Mouse (Mus musculus) liver, adult 2 months (tissue): ENCODE data around the gene Gm20830. TPM values are rescaled to one million over a fixed set of nuclear protein-coding genes. Genes with fewer than 3 reads are reported as not detected.
"Not testable (repeated sequence)": the region's sequence is repeated elsewhere in the genome, so short reads cannot be mapped to it uniquely, and the experiment has no call there.

ENCODE experiments used
- DNase-seq: peaks from one replicate; pipeline ENCODE4 v3.0.0-alpha.2; 2011; ENCODE audit warnings: low read depth, low spot score; ENCODE audit errors: extremely low read depth
- H3K27ac ChIP-seq: fragments of 200-500 bp; replicated peaks from 2 replicates; pipeline ENCODE4 v1.5.1; 2012; ENCODE audit warnings: low read depth, mild to moderate bottlenecking, control low read depth, inconsistent platforms, low read length; ENCODE audit not compliant: insufficient read depth
- H3K27me3 ChIP-seq: fragments of 200-500 bp; 2 replicates; pipeline ENCODE4 v1.6.1; 2012; ENCODE audit warnings: mild to moderate bottlenecking, moderate library complexity, low read length, inconsistent platforms; ENCODE audit not compliant: control insufficient read depth, insufficient read depth
- H3K36me3 ChIP-seq: fragments of 200-500 bp; 2 replicates; pipeline ENCODE4 v1.6.1; 2012; ENCODE audit warnings: low read length, inconsistent platforms; ENCODE audit not compliant: control insufficient read depth, insufficient read depth
- H3K4me1 ChIP-seq: fragments of 200-500 bp; 2 replicates; pipeline ENCODE4 v1.6.1; 2011; ENCODE audit warnings: low read length; ENCODE audit not compliant: control insufficient read depth, insufficient read depth
- H3K4me3 ChIP-seq: fragments of 200-500 bp; 2 replicates; pipeline ENCODE4 v1.5.1; 2011; ENCODE audit warnings: low read depth, mild to moderate bottlenecking, control low read depth, low read length, moderate library complexity; ENCODE audit not compliant: insufficient read depth
- H3K79me2 ChIP-seq: fragments of 200-500 bp; 2 replicates; pipeline ENCODE4 v1.6.1; 2012; ENCODE audit warnings: inconsistent platforms, mild to moderate bottlenecking, low read length, moderate library complexity; ENCODE audit not compliant: control insufficient read depth, insufficient read depth
- H3K9ac ChIP-seq: fragments of 200-500 bp; 2 replicates; pipeline ENCODE4 v1.6.1; 2012; ENCODE audit warnings: low read depth, mild to moderate bottlenecking, control low read depth, inconsistent platforms, low read length
- WGBS: fragments of 180-500 bp; shearing (Covaris S2); methylation state at CpG from one replicate; pipeline ENCODE4 v1.1.7; 2018; 5-methylcytosine and 5-hydroxymethylcytosine counted together
- polyA plus RNA-seq: library from polyadenylated mRNA; depleted of rRNA; stranded (reverse); fragments of >200 nt; gene quantifications from 2 replicates; pipeline ENCODE4 v1.2.3, GENCODE M21; 2012; rRNA removed
- total RNA-seq: library from RNA; depleted of rRNA; stranded (reverse); fragments of >200 nt; gene quantifications from 2 replicates; pipeline ENCODE4 v1.2.3, GENCODE M21; 2014; rRNA removed

The Gm20830 gene
- total RNA-seq: not detected in 2 replicates
- polyA plus RNA-seq: not detected in 2 replicates

GRCm38 (mm10) chrY:6918182-6918581, at the start of gene Gm20830:
Gm20830 (minus strand) TSS chrY:6918282.
- H3K27me3 ChIP-seq, H3K36me3 ChIP-seq, H3K4me1 ChIP-seq, H3K4me3 ChIP-seq, H3K79me2 ChIP-seq, DNase-seq, H3K27ac ChIP-seq, H3K9ac ChIP-seq: not testable (repeated sequence)
- 21% methylated on average over 3 of the region's 3 CpGs for WGBS

Other genes with a start within 250 kb of the Gm20830 start
- not detected in 2 replicates for gene Gm21719, start 235.4 kb downstream of the Gm20830 start, total RNA-seq
- gene Gm21719, start 235.4 kb downstream of the Gm20830 start, polyA plus RNA-seq: not detected in 2 replicates